Mouse (Mus musculus): ENCODE measurements around the gene Ccdc47.

Gene Ccdc47

DNA sequence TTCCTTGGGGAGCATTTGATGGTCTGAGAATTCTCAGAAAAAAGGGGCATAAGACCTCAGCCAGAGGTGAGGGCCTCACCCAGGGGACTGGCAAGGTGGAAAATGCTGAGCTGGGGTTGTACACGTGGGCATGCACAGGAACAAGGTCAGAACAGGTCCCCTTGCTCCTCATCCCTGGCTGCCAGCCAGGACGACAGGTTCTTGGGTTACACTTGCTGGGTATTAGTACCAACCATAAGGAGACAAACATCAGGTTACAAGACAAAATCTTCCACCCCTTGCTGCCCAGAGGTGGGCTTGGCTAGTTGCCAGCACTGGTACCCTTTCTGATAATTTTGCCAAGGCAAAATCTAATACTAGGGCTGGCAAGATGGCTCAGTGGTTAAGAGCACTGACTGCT, 53.9 kb downstream of the Ccdc47 start:
- no peak for DNase-seq (ENCODE audit: low read depth in 1 of 2, low spot score in 2 of 2)

DNA sequence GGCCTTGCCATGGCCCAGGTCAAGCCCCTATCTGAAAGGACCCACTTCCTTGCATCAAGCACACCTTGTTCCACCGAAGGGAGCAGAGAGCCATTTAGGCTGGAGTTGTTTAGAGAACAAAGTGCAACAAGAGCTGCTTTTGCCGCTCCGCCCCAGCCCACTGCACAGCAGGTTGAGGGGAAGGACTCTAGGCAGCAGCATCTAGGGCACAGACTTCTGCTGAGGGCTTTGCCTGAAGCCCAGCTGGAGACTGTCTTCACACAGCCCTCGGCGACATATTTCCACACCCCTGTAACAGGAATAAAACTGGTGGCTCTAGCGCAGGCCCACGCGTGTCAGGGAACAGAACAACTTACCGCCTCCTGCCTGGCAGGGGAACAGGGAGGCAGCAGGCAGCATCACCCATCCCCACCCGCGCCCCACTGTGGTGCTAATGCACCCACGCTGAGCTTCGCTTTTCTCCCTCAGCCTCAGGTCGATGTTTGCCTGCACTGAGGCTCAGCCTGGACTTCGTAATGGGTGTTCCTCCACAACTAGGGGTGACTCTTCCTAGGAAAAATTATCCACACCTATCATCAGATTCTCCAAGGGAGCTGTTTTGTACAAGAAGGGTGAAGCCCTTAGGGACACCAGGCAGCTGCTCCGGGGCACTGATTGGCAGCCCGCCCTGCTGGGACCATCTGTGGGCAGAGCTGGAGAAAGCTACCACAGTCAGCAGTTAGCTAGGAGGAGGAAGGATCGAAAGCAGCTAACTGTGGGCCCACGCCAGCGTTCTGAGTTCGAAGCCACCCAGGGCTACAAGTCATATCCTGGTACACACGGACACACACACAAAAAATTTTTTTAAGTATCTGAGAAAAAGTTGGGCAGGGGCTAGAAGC, 55.1 kb downstream of the Ccdc47 start, which contains the start of the genes Gm10840 and Limd2:
Gene Gm10840 (plus strand): TSS at position 10 of the 881 bp plus-strand sequence.
Gene Limd2 (minus strand): TSS at position 20 of the 881 bp plus-strand sequence.
- DNase-seq (ENCODE audit: low read depth in 1 of 2, low spot score in 2 of 2) = peak in 1 of 2 experiments; percentile 26

DNA sequence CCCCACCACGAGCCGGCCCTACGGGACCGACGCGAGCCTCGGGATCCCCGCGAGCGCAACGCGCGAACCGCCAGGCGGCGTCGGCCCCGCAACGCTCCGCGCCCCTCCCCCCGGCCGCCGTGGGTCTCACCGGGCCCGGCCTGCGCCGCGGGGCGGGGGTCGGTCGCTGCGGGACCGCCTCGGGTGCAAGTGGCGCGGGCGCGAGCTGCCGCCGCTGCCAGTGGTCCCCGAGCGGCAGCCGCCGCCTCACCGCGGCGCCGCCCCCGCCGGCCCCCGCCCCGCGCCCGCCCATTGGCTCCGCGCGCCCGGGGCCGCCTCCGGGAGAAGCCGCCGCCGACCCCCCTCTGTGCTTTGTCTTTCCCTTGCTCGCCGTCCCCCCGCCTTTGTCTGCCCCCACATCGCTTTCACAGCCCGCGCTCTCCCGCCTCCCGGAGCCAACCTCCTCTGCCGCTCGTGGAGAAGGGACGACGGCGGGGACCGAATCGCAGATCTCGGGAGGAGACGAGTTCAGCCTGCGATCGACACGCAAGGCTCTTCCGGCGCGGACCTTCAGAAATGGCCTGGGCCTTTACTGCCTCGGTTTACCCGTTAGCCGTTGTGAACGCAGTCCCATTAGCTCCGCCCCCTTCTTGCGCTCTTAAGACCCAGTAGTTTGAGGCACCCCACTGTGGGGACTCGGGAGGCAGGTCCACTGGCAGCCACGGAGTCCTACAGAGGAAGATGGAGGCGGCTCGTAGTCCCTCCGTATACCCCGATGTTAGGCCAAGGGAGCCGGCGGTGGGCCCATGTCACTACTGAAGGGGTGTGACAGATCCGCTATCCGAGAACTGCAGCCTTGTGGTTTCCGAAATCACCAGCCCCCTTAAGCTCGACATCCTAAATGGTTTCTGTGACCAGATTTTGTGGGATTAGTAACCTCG, 56.0 kb downstream of the Ccdc47 start:
- peak in 1 of 2 experiments; percentile 34 for DNase-seq (ENCODE audit: low read depth in 1 of 2, low spot score in 2 of 2)

DNA sequence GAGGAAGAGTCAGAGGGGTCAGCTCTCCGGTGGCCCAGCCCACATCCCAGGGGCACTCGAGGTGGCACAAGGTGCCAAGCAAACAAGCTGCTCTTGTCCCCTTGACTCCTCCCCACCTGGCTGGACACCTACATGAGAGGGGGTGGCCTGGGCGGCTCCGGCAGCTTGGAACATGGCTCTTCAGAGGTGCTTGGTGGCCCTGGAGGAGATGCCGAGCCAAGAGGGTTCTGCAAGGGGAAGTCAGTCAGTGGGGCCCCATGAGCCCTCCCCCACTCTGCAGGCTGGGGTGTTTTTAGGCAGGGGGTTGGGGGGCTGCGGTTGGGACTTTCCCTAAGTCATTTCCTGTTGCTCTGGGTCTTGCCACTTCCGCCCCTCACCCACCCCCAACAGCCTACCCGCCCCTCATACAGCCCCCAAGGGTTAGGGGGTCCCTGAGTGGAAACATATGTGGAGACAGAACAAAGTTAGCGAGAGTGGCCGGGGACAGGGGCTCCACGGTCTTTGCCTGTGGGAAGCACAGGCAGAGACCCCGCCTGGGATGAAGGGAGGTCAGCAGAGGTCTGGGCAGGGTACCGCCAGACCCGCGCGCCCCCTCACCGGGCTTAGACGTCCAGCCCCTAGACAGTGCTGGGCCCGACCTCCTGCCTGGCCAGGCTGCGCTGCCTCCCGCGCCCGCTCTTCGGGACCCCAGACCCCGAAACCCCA, 56.8 kb downstream of the Ccdc47 start:
- peak in 1 of 2 experiments; percentile 63 for DNase-seq (ENCODE audit: low read depth in 1 of 2, low spot score in 2 of 2)

DNA sequence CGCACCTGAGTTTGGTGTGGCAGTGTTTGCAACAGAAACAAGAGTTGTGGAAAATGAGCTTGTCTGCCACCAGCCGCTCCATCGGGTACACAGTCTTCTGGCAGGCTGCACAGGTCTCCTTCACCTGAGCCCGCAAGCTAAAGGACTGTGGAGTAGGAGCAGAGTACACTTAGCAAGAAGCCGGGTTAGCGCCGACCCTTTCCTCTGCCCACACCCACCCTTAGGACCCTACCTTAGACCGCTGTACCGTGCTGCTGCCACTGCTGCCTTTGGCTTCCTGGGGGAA, 57.3 kb downstream of the Ccdc47 start:
- no peak for DNase-seq (ENCODE audit: low read depth in 1 of 2, low spot score in 2 of 2)

DNA sequence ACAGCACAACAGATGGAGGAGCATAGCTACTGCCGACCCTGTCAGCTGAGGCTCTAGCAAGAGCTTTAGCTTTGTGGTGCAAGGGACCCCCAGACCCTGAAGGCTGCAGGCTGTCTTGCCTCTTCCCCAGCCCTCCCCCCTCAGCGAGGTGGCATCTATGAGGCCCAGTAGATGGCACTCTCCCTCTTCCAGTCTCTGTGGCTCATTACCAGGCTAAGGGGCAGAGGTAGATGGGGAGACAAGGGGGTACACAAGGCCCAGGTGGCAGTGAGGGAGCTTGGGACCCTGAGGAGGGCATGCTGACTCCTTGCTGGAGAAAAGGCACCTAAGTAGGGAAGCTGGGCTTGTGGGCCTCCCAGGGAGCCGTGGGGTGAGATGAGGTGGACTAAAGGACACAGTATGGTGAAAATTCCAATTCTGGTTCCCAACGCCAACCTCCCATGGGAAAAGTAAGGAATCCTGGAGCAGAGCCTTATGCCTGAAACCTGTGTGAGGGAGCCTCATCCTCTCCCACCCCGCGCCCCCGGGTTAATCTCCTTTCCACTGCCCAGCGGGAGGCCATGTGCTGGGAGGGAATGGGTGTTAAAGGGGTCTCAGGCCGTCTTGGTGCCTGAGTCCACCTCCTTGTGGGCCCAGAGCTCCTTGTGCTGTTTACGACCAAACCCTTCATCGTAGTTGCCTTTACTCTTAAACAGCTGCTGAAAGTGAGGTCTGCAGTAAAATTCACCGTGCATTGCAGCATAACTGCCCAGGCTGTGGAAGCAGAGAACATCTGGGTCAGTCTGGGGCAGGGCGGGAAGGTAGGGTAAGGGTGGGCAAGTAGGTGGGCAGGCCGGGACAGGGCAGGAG, 57.8 kb downstream of the Ccdc47 start:
- DNase-seq (ENCODE audit: low read depth in 1 of 2, low spot score in 2 of 2) = no peak

DNA sequence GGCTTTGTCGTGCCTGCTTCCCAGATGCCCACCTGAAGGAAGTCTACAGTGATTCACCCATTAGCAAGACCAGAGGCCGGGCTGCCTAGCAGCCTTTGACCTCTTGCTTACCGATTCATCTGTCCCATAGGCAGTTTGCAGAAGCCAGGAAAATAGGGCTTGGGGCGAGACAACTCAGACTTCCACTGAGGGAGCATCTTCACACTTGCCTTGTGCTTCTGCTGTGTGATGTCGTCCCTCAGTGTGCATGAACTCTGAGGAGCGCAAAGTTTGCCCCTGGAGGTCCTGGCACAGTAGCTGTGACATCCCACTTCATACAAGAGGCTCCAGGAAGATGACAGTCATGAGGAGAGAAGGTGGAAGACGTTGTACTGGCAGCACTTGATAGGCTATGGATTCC, 59.0 kb downstream of the Ccdc47 start:
- no peak for DNase-seq (ENCODE audit: low read depth in 1 of 2, low spot score in 2 of 2)

DNA sequence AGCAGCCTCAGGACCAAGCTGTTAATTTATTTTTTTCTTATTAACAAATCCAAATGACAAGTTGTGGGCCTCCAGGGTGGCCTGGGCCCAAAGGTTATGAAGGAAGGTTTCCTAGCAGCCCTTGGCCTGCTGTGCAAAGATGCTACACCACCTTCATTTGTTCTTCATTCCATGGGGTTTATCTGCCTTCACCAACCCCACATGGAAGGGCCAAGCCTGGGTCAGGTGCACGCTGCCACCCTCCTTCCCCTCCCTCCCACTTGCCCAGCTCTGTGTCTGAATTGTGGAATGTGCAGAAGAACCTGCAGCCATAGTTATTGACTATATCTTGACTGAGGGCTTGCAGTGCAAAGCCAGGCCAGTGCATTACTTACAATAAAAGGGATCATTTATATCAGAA, 59.9 kb downstream of the Ccdc47 start:
- DNase-seq (ENCODE audit: low read depth in 1 of 2, low spot score in 2 of 2) = no peak

DNA sequence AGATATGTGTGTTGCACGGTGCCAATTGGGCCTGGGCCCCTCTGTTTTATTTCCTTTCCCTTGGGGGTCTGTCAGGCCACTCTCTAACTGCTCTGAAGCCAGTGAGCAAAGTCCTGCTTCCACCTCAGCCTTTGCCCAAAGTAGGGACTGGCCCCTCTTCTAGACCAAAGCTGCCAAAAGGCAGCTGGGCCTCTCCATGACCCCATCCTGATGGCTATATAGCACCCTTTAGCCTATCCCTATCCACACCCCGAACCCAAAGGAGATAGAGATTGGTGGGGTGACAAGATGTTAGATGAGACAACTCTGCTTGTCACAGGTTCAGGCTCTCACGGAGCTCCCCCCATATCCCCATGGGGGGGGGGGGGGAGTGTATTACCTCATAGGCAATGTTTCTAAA, 60.4 kb downstream of the Ccdc47 start:
- no peak for DNase-seq (ENCODE audit: low read depth in 1 of 2, low spot score in 2 of 2)

DNA sequence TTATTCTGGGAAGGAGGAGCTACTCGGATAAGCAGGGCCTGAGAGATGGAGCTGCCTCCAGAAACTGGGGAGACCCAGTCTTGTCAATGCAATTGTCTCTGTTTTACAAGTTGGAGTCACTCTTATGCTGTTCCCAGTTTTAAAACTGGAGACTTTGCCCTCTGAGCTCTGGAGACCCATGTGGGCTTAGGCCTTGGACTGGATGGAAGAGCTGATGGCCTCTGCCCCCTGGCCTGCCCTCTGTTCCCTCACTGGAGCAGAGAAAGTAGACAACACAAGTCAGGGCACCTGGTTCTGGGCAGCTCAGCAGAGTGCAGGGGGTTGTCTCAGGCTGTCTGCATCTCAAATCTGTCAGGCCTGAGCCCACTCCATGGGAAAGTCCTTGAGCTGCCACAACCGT, 61.4 kb downstream of the Ccdc47 start:
- DNase-seq (ENCODE audit: low read depth in 1 of 2, low spot score in 2 of 2) = no peak

DNA sequence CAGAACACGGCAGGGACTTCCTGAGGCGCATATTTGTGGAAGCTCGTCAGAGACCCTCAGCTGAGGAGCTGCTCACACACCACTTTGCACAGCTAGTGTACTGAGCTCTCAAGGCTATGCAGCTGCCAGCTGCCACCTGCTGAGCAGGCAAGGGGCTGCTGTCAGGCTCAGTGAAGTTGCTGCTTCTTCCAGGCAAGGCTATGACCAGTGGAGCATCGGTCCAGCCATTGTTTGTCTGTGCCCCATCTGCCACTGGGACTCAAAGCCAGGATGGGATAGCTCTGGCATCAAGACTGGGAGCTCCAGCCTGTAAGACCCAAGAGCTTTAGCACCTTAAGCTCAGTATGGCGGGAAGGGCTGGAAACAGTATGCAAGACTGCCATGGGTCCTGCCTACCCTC, 62.1 kb downstream of the Ccdc47 start:
- DNase-seq (ENCODE audit: low read depth in 1 of 2, low spot score in 2 of 2) = no peak

DNA sequence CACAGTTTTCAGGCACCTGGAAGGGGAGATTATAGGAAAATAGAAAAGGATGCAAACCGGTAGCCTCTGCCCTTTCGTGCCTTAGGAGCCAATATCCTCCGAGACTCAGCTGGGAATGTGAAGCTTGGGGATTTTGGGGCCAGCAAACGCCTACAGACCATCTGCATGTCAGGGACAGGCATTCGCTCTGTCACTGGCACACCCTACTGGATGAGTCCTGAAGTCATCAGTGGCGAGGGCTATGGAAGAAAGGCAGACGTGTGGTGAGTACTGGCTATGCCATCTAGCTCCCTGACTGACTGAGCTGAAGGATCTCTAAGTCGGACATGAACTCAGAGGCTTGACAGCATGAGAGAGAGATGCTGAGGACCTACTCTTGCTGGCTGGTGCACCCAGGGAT, 64.0 kb downstream of the Ccdc47 start:
- DNase-seq (ENCODE audit: low read depth in 1 of 2, low spot score in 2 of 2) = no peak

DNA sequence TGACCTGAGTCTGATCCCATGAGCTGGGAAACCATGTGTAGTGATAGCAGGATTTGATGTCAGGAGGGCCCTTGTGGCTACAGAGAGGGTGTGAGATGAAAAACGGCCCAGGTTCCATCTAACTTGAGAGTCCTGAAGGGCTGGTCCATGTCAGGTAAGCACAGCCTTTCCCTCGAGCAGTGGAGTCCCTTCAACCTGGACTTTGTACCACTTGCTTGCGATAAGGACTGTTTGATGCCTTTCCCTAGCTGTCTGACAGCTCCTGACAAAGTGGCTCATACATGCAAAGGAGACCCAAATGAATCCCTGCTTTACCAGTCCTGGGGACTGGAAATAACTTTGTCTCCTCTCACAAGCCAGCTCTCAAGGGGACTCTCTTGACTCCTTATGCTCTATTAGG, 64.9 kb downstream of the Ccdc47 start:
- DNase-seq (ENCODE audit: low read depth in 1 of 2, low spot score in 2 of 2) = no peak

All from monocyte, adult 2 months (primary cell).